Mouse (Mus musculus) cerebellum, adult 18-20 months (tissue): ENCODE results near the gene Ogn.
"Not testable (repeated sequence)": the region's sequence is repeated elsewhere in the genome, so short reads cannot be mapped to it uniquely, and the experiment has no call there.

Experiments used
- DNase-seq, 2 experiments: peaks; one replicate each; pipeline ENCODE4 v3.0.0; 2021

Gene Ogn

DNA sequence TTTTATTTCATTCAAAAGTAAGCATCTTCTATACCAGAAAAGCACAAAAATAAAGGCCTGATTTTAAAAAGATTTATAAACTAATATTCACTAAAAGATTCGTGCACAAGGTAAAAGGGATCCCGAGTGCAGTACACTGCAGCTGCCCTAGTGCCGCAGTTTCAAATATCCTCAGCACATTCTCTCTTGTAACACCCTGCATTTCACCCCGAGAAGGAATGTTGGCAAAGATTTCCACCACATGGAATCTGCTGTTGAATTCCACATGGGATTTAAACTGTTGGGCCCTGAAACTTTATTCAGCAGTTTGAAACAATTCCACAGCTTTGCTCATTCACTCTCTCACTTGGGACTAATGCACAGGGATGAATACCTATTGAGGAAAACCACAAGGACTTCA is at the start of gene Ogn:
TSS of gene Ogn (plus strand) at position 333 of the 400 bp plus-strand sequence.
- no peak for DNase-seq

DNA sequence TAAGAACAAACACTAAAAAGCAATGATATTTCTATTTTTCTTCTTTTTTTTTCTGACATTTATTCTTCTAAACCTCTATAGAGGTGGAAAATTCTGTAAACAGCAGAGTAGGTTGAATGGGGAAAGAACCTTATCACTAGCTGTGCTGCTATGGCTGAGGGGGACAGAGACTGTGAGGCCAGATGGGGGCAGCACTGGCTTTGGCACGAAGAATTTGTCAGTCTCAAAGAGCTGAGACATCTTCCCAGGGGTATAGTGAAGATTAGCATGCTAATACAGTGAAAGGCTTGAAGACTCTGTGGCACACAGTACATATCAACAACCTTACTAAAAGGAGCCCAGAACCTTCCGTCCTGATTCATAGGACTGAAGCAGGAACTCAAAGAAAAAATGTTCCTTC is 48.7 kb upstream of the Ogn start:
- DNase-seq, result peak in 1 of 2 experiments; percentile 3

DNA sequence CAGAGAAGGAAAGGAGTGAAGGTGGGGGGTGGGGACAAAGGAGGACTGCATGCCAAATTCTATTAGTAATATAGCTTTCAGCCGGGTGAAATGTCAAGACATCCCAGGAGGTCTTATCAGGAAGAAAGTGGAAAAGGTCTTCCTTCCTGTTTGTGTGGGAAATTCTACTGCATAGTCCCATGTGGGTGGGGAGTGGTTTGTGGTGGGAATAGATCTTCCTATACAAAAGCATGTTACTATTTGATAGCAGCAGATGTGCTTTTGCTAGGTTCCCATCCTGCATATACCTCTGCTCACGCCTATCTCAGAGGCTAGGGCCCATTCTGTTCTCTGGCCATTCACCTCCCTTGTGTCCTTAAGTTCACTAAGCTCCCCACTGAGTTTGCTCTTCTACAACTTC is 47.0 kb upstream of the Ogn start:
- no peak for DNase-seq

DNA sequence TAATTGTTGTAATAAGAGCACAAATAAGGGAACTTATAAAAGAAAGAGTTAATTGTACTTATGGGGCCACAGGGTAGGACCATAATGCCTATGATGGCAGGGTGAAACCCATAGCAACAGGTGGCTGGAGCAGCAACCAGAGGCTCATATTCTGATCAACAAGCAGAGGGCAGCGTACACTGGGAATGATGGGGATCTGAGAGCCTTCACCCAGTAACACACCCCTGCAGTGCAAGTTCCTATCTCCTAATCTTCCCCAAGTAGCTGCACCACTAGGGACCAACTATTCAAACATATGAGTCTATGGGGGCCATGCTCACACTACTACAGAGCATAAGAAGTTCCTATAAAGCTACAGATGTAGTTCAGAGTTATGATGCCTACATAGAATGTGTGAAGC is 43.5 kb upstream of the Ogn start:
- no peak for DNase-seq

DNA sequence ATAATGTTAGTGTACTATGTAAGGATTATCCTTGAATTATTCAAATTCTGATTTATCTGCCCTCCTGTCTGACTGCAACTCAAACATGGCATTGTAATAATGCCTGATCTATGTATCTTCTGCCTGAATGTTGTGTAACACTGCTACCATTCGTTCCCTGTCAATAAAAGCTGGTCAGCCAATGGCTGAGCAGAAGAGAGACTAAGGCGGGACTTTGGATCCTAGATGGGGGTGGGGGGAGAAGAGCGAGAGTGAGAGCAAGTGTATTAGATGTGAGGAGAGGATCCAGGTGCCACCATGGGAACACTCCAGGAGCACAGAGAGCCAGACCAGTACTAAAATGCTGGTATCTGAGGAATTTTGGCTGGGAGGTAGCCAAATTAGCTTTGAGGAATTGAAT is 37.5 kb upstream of the Ogn start:
- DNase-seq, result no peak

GRCm38 (mm10) chr13:49571418-49571817 is 36.4 kb upstream of the Ogn start:
- DNase-seq, result no peak

DNA sequence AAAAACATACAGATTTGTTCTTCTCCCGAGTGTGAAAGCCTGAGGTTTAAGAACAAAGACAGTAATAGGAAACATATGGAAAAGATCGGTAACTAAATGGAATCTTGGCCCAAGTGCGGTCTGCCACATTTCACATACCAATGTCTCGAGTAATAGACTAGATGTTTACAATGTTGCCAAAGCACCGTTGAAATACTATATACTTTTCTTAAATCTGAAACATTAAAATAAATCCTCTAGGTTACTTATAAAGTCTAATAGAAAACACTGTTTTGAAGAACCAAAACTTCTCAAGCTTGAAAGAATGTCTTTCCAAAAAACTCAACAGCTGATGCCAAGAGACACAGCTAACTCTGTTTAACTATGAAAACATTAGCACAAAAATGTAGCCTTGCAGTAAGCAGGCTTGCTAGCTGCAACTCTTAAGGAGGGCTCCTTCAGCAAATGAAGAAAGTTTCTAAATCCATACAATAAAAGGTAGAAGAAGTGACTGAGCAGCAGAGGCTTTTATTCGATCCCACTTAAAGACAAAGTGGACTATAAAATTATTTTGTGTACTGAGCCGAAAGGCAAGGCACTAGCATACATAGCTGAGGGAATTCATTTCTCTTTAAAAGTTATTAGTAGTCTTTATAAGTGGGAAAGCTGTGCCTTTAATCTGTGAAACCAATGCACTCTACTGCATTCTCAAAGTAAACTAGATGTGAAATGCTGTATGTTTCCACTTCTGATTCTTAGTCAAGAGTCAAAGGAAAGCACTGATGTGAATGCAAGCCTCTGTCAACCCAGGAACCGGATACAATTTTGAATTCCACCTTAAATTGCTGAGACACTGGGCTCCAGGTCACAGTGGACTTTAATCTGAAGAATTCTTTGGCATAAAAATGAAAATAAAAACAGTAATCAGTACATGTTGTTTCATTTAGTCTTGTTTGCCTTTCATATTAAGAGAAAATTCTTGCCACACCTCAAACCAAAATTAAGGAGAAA is 26.0 kb upstream of the Ogn start, which contains the start of gene Omd:
TSS of gene Omd (plus strand) at position 922 of the 990 bp plus-strand sequence.
- DNase-seq, result no peak

DNA sequence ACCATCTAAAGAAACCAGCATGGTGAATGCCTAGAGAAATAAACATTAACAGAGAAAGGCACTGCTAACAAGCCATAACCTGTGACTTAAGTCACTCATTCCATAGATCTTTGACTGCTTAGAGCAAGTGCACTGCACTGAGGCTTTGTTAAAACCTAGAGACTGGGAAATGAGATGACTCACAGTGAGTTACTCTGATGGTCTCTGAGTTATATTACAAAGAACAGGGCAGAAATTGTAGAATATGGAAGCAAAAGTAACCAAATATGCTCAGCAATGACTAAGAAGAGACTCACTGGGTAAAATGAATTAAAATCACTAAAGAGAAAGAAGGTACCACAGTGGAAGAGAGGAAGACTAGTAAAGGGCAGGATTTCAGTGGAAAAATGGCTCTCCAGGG is 24.0 kb upstream of the Ogn start:
- no peak for DNase-seq

DNA sequence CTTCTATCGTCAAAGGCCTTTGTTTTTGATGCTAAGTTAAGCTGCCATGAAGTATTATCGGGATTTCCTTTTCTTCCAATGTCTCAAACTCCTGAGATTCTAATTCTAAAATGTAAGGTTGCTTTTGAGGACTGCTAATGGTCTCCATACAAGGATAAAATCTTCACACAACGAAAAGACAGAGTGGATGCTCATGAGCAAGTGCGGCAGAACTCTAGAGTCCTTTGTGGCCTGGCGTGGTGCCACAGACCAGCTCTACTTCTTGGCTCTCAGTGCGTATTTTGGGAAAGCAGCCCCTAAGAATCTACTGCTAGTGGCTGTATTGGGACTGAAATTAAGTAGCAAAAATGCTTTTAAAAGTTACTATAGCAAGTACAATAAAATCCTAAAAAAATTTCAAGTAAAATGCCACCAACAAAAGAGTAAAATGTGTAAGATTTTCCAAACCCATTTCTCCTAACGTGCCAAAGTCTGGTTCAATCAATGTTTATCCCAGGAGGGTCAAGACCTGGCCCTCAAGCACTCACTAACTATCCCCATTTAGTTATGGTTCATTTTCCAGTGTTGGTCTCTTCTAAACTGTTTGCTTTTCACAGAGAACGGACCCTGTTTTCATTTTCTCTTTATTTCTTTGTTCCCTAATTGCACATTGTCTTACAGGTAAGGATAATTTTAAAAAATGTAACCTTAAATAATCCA is 23.4 kb upstream of the Ogn start:
- no peak for DNase-seq

DNA sequence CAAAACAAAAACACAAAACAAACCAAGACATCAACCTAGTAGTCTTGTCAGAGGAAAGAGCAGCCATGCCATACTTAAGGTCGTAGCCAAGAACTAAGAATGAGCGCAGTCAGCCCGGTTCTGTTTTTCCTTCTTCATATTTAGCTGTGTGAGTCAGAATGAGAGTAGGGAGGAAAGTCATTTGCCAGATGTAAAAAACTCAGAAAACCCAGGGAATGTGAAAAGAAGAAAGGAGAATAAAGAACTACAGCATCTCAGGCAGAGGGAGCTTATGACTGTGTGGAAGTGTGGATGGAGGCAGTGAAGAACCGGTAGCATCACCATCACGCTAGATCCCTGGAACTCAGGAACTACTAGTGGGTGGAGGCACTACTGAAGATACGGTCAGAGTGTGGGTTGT is 21.8 kb upstream of the Ogn start:
- DNase-seq, result no peak

GRCm38 (mm10) chr13:49602541-49602940 is 5.3 kb upstream of the Ogn start:
- not testable (repeated sequence) for DNase-seq

DNA sequence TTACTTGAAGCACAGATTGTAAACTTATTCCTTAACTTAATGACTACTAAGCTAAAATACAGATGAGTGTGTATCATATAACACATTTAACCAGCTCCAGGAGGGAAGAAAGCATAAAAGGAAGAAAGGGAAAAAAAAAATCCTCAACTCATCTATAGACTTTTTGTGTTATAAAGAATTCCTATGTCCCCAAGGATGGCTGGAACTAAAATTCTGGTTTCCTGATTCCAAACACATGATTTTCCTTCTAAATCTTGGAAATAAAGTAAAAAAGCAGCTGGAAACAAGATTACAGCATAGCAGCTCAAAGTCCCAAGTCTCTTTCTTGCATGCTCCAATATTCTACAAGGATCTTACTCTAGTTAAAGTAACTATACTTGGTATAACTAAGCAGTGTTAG is 4.2 kb upstream of the Ogn start:
- DNase-seq, result no peak

DNA sequence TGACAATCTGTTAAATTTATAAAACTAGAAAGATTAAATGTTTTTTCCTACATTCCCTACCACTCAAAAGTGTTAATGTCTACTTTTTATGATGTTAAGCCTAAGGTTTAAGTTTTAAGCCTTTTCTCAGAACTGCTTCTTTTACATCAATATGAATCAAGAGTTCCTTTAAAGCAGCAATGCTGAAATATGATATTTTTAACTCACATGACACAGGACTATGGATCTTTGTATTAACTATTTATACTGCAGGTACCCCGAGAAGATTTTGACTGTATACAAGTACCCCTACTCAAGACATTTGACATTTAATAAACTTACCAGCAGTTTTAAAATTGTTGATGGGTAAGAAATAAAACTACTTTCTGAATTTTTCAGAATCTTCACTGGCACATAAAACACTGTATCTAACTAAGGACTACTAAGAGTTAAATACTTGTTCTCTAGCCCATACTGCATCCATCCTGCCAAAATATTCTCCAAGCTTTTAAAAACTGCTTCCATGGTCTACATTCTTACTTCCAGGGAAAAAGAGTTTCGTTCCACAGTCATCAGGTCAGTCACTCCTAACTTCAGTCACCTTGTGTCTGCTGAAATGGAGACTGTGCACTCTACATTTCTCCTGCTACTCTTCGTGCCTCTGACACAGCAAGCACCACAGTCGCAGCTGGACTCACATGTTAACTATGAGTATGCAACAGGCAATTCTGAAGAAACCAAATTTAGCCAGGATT is 910 bp downstream of the Ogn start:
- no peak for DNase-seq

GRCm38 (mm10) chr13:49617021-49617420 is 9.2 kb downstream of the Ogn start:
- no peak for DNase-seq

GRCm38 (mm10) chr13:49618365-49618764 is 10.5 kb downstream of the Ogn start:
- DNase-seq, result no peak

GRCm38 (mm10) chr13:49623216-49623615 is 15.4 kb downstream of the Ogn start:
- no peak for DNase-seq

- DNase-seq, result no peak
Observed at GRCm38 (mm10) chr13:49628167-49628566, 20.3 kb downstream of the Ogn start.

DNA sequence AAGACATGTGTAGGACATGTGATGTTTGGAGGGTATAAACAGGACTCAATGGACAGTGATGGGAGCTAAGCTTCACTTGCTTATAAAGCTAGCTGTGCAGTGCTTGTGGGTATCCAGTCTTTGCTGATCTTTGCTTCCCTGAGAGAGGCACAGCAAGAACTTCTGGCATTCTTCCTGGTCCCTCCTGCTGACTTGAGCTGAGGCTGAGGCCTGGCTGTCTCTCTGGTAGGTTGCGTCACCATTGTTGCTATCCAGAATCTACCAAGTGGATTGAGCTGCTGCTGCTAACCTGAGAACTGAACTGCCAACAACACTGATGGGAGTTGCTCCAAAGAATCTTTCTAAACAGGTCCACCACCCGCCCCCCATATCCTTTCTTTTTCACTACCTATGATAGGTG is 21.2 kb downstream of the Ogn start:
- no peak for DNase-seq

- no peak for DNase-seq
Observed at GRCm38 (mm10) chr13:49639965-49640364, 32.1 kb downstream of the Ogn start.

DNA sequence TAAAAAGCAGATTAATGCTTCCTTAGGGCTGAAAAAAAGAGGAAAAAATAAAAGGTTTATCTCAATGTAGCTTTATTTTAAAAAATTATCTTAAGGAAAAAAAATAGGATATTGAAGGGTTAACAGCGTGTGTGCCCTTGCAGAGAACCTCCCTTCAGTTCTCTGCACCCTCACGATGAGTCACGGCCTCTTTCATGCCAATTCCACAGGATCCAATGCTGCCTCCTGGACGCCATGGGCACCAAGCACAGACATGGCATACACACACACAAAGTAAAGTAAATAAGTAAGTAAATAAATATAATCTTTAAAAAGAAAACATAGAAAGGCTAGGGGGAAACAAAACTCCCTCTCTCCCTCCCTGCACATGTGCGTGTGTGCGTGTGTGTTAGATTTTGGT is 34.8 kb downstream of the Ogn start:
- no peak for DNase-seq

GRCm38 (mm10) chr13:49643669-49644362 is 36.0 kb downstream of the Ogn start:
- no peak for DNase-seq

- DNase-seq, result no peak
Observed at GRCm38 (mm10) chr13:49644731-49645529, 37.1 kb downstream of the Ogn start.
